Mouse (Mus musculus) ES-Bruce4 (cell line): Measurements from ENCODE around the gene Rrbp1.

Experiments
- CTCF ChIP-seq: IDR thresholded peaks from one replicate; pipeline ENCODE4 v1.8.1; 2011; ENCODE audit warnings: low read depth, low read length
- POLR2A ChIP-seq: IDR thresholded peaks from one replicate; pipeline ENCODE4 v1.8.1; 2011; ENCODE audit warnings: low read length; ENCODE audit not compliant: insufficient read depth

GRCm38 (mm10) chr2:143899470-143900220 lies 111.4 kb downstream of the Rrbp1 start:
- TF ChIP-seq CTCF (no peak), POLR2A (no peak)
